In genomic region chr9:118150429-118151220, GRCm38 (mm10) we compare ENCODE assay signal across 8 mouse cellular contexts. TPM values are rescaled to one million over a fixed set of nuclear protein-coding genes. Genes with fewer than 3 reads are reported as not detected.
DNase-seq lines count a peak whose midpoint lies in the region; ATAC-seq and TF ChIP-seq lines count a peak whose summit lies in the region.

No protein-coding gene starts in this region.

- H3K9ac ChIP-seq in heart, embryonic 14.5 days (ENCODE audit: low read length), result no peak overlapping the region
- peak overlapping the region; percentile 66 for H3K9ac ChIP-seq in liver, embryonic 11.5 days (ENCODE audit: low read depth, low read length)

- no peak for DNase-seq in heart, adult 8-10 months (ENCODE audit: low spot score)
- peak; percentile 50 for DNase-seq in MN1 (ENCODE audit: low spot score)
- DNase-seq in forebrain, embryonic 10.5 days (ENCODE audit: extremely low spot score, low spot score), result no peak
- DNase-seq in liver, embryonic 11.5 days (ENCODE audit: low spot score), result peak; percentile 35
- no peak for DNase-seq in right cerebral cortex, adult 18-20 months
- no peak for DNase-seq in lung, postnatal 25 days (ENCODE audit: low spot score)

- H3K9me3 ChIP-seq in heart, embryonic 14.5 days (ENCODE audit: control insufficient read depth, low read length), result no peaks in the 10 kb centered on the region
- H3K9me3 ChIP-seq in forebrain, embryonic 10.5 days, result peaks cover 4% of the 10 kb centered on the region; the same call in 1 of the 2 replicates
- H3K9me3 ChIP-seq in liver, embryonic 11.5 days (ENCODE audit: control insufficient read depth, low read length), result no peaks in the 10 kb centered on the region

- H3K4me2 ChIP-seq in heart, embryonic 14.5 days (ENCODE audit: low read length), result peak overlapping the region; percentile 78
- H3K4me2 ChIP-seq in liver, embryonic 11.5 days, result peak overlapping the region; percentile 72

- no peaks in the 10 kb centered on the region for H3K36me3 ChIP-seq in heart, embryonic 14.5 days (ENCODE audit: control insufficient read depth, insufficient read depth, low read length)
- no peaks in the 10 kb centered on the region for H3K36me3 ChIP-seq in forebrain, embryonic 10.5 days (replicated peaks)
- no peaks in the 10 kb centered on the region for H3K36me3 ChIP-seq in liver, embryonic 11.5 days (ENCODE audit: control insufficient read depth, insufficient read depth, low read length)
- H3K36me3 ChIP-seq in small intestine, adult 2 months (ENCODE audit: control insufficient read depth, insufficient read depth, low read length), result no peaks in the 10 kb centered on the region

- TF ChIP-seq CTCF in small intestine, adult 2 months (IDR thresholded peaks at IDR 0.05; ENCODE audit: extremely low read depth, insufficient read length, insufficient replicate concordance, low read depth, low read length), result no peak

- ATAC-seq in heart, embryonic 14.5 days (ENCODE audit: insufficient number of reproducible peaks, insufficient read depth, low FRiP score, low read depth), result no peak
- peak; percentile 41 for ATAC-seq in liver, embryonic 11.5 days (replicated peaks; ENCODE audit: low FRiP score)

- peak overlapping the region; percentile 88 to 100; a peak in 1 of 4 replicates for H3K4me3 ChIP-seq in heart, embryonic 14.5 days (ENCODE audit: control insufficient read depth in 1 of 2, insufficient read depth in 1 of 2, low read depth in 1 of 2, low read length in 2 of 2)
- peak overlapping the region; percentile 81 for H3K4me3 ChIP-seq in forebrain, embryonic 10.5 days
- peak overlapping the region; percentile 65 for H3K4me3 ChIP-seq in liver, embryonic 11.5 days (ENCODE audit: low read depth, low read length)
- H3K4me3 ChIP-seq in small intestine, adult 2 months (ENCODE audit: low read depth, low read length), result peak overlapping the region; percentile 95

- peak overlapping the region in 1 of 2 experiments; percentile 11; a peak in 1 of 4 replicates for H3K27ac ChIP-seq in heart, embryonic 14.5 days (replicated peaks in 1 of 2; ENCODE audit: control insufficient read depth in 1 of 2, insufficient read depth in 1 of 2, low read depth in 2 of 2, low read length in 2 of 2)
- H3K27ac ChIP-seq in forebrain, embryonic 10.5 days, result peak overlapping the region; percentile 95
- peak overlapping the region; percentile 59 for H3K27ac ChIP-seq in liver, embryonic 11.5 days (ENCODE audit: low read depth, low read length)
- no peak overlapping the region for H3K27ac ChIP-seq in small intestine, adult 2 months (ENCODE audit: insufficient read depth, low read depth, low read length)

- no peaks in the 10 kb centered on the region for H3K27me3 ChIP-seq in heart, embryonic 14.5 days (ENCODE audit: control insufficient read depth, insufficient read depth, low read length)
- peaks cover 9% of the 10 kb centered on the region for H3K27me3 ChIP-seq in forebrain, embryonic 10.5 days (ENCODE audit: poor library complexity, severe bottlenecking)
- no peaks in the 10 kb centered on the region for H3K27me3 ChIP-seq in liver, embryonic 11.5 days (replicated peaks; ENCODE audit: control insufficient read depth, insufficient read depth, low read length)
- no peaks in the 10 kb centered on the region for H3K27me3 ChIP-seq in small intestine, adult 2 months (ENCODE audit: control insufficient read depth, insufficient read depth, low read length)

- H3K4me1 ChIP-seq in heart, embryonic 14.5 days (ENCODE audit: control insufficient read depth in 2 of 2, insufficient read depth in 2 of 2, low read length in 2 of 2), result peaks cover 3 to 4% of the 10 kb centered on the region in 2 experiments; a peak in 1 of 4 replicates
- peaks cover 22% of the 10 kb centered on the region for H3K4me1 ChIP-seq in forebrain, embryonic 10.5 days
- H3K4me1 ChIP-seq in liver, embryonic 11.5 days (replicated peaks; ENCODE audit: control insufficient read depth, insufficient read depth, low read length), result no peaks in the 10 kb centered on the region; the same call in 1 of the 2 replicates
- H3K4me1 ChIP-seq in small intestine, adult 2 months (ENCODE audit: control insufficient read depth, insufficient read depth, insufficient read length, low read length), result peaks cover 2% of the 10 kb centered on the region; the same call in 1 of the 2 replicates

- 79% methylated on average over 20 of the region's 20 CpGs for WGBS in heart, embryonic 14.5 days
- WGBS in forebrain, embryonic 10.5 days, result 86% methylated on average over 20 of the region's 20 CpGs
- WGBS in liver, embryonic 11.5 days, result 73% methylated on average over 20 of the region's 20 CpGs
- WGBS in small intestine, adult 2 months, result 90% methylated on average over 20 of the region's 20 CpGs

- TF ChIP-seq POLR2A in small intestine, adult 2 months (IDR thresholded peaks at IDR 0.05; ENCODE audit: low read depth, low read length), result no peak

RNA-seq across cellular contexts. Expression of gene Cmc1, which starts 0.6 kb away (rescaled TPM):
- 49.1 and 50.1 TPM in 2 replicates for polyA plus RNA-seq in heart, embryonic 14.5 days (2014; fragmentation: Nextera tagmentation; extraction: Ambion mirVana)
- total RNA-seq in heart, adult 8-10 months (2022), result 10 to 100 TPM; 19.6 to 29.4 (median 24.5) TPM
- 30.9 and 32.1 TPM in 2 replicates for polyA plus RNA-seq in forebrain, embryonic 10.5 days (2016; fragmentation: Nextera tagmentation; extraction: Ambion mirVana)
- polyA plus RNA-seq in liver, embryonic 11.5 days (2014; fragmentation: Nextera tagmentation; extraction: Ambion mirVana), result 44.6 and 45.9 TPM in 2 replicates
- 0.27 and 0.39 TPM in 2 replicates for polyA plus RNA-seq in small intestine, adult 2 months (2012; rRNA removed)

Comparison
In these comparisons a context has a peak if more than half of its experiments do, and no peak if none do; other contexts are left out.
1. DNase-seq: peak in MN1 (single experiment) and liver, embryonic 11.5 days (single experiment); none in heart, adult 8-10 months (single experiment), forebrain, embryonic 10.5 days (single experiment), right cerebral cortex, adult 18-20 months (single experiment) and lung, postnatal 25 days (single experiment).
2. RNA of gene Cmc1, which starts 0.6 kb away (polyA plus RNA-seq): 49.1 to 50.1 TPM in heart, embryonic 14.5 days, 44.6 to 45.9 TPM in liver, embryonic 11.5 days and 30.9 to 32.1 TPM in forebrain, embryonic 10.5 days; 0.27 to 0.39 TPM in small intestine, adult 2 months; every median in the first group is over 10 times any median in the second.
3. Peak in every context shown above with its lines, with median percentiles within 50 percentile points of each other: H3K4me3 ChIP-seq.